Mouse (Mus musculus) heart, embryonic 16.5 days (tissue): ENCODE results near the gene Mon1a. TPM values are rescaled to one million over a fixed set of nuclear protein-coding genes. Genes with fewer than 3 reads are reported as not detected.

Source experiments
- ATAC-seq: fragments of 200-750 bp; cut with Nextera tagmentation; replicated peaks from 2 replicates; pipeline ENCODE4 v1.8.0; 2017; ENCODE audit warnings: moderate number of reproducible peaks; ENCODE audit not compliant: insufficient read depth, low FRiP score; ENCODE audit errors: extremely low read depth
- H3K27ac ChIP-seq: fragments of 300-500 bp; sonication (generic); 2 replicates; pipeline ENCODE4 v1.5.1; 2014; ENCODE audit warnings: mild to moderate bottlenecking, low read length, control low read depth, moderate library complexity
- H3K27me3 ChIP-seq: fragments of 300-500 bp; sonication (generic); 2 replicates; pipeline ENCODE4 v1.6.1; 2014; ENCODE audit warnings: low read length, mixed read lengths; ENCODE audit not compliant: control insufficient read depth, insufficient read depth
- H3K36me3 ChIP-seq: fragments of 300-500 bp; sonication (generic); 2 replicates; pipeline ENCODE4 v1.6.1; 2014; ENCODE audit not compliant: control insufficient read depth, insufficient read depth
- H3K4me1 ChIP-seq: fragments of 300-500 bp; sonication (generic); 2 replicates; pipeline ENCODE4 v1.6.1; 2014; ENCODE audit warnings: low read length, mixed read lengths; ENCODE audit not compliant: control insufficient read depth, insufficient read depth
- H3K4me2 ChIP-seq: fragments of 300-500 bp; sonication (generic); 2 replicates; pipeline ENCODE4 v1.6.1; 2014; ENCODE audit warnings: low read depth, mild to moderate bottlenecking, control low read depth, low read length
- H3K4me3 ChIP-seq: fragments of 300-500 bp; sonication (generic); 2 replicates; pipeline ENCODE4 v1.5.1; 2014; ENCODE audit warnings: mild to moderate bottlenecking, control low read depth, low read length
- H3K9ac ChIP-seq: fragments of 300-500 bp; sonication (generic); 2 replicates; pipeline ENCODE4 v1.6.1; 2014; ENCODE audit warnings: low read length, control low read depth
- H3K9me3 ChIP-seq: fragments of 300-500 bp; sonication (generic); replicated peaks from 2 replicates; pipeline ENCODE4 v1.6.1; 2016; ENCODE audit warnings: low read length; ENCODE audit not compliant: control insufficient read depth
- WGBS: fragments of 180-500 bp; shearing (Covaris S2); extraction: QIAGEN DNeasy Blood & Tissue Kit; methylation state at CpG from one replicate; pipeline ENCODE4 v1.1.7; 2014; 5-methylcytosine and 5-hydroxymethylcytosine counted together
- polyA plus RNA-seq: library from polyadenylated mRNA; unstranded; fragments of >200 nt; fragmentation: Nextera tagmentation; extraction: Ambion mirVana; gene quantifications from 2 replicates; pipeline ENCODE4 v1.2.1, GENCODE M21; 2015

Gene Mon1a
- polyA plus RNA-seq, 1 experiment from 2014 or later = 13.1 TPM

DNA sequence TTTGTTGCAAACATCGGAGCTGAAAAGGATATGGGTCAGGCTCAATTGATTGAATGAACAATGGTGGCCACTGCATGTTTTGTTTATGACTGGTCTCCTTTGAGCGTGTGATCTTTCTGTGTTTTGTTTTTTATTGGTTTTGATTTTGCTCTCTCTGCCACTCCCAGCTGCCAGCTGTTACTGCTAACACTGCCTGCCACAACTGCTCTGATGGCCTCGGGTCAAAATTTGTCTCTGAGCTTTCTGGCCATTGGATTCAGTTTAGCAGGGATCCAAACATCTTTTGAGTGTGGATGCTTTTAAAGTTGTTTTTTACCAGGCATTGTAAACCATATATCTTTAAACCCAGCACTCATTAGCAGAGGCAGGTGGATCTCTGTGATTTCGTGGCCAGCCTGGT is 7.5 kb upstream of the Mon1a start:
- no peak overlapping the region for H3K4me3 ChIP-seq
- H3K27ac ChIP-seq = no peak overlapping the region
- H3K36me3 ChIP-seq = no peaks in the 10 kb centered on the region
- no peak for ATAC-seq
- no peaks in the 10 kb centered on the region for H3K27me3 ChIP-seq
- no peaks in the 10 kb centered on the region for H3K9me3 ChIP-seq
- no peak overlapping the region for H3K4me2 ChIP-seq
- no peak overlapping the region for H3K9ac ChIP-seq
- H3K4me1 ChIP-seq = no peaks in the 10 kb centered on the region
- 64% methylated on average over 4 of the region's 4 CpGs for WGBS

DNA sequence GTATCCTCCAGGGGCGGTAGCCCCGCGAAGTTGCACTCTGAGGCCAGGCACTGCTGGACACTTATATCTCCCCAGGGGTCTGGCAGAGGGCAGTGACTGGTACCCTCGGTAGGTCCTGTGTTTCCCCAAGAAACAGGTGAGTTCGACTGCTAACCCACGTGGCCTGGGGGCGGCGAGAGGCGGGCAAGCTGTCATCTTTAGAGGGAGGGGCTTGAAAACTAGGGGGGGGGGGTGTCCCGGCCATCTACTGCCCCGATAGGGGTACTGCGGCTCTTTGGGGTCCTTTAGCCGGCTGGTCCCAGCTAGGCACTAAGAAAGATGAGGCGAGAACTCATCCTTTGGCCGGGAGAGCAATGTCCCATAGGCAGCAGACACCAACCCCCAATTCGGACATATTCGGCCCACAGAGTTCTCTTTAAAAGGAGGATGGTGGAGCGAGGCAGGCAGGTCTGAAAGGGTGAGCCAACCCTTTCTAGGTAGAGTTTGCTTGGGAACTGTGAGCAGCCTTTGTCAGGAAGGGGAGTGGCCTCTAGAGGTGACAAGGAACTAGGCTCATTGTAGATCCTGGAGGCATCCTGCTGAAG is 408 bp downstream of the Mon1a start:
- WGBS = under 1% methylated on average over 18 of the region's 18 CpGs
- peaks cover 4% of the 10 kb centered on the region; the same call in 1 of the 2 replicates for H3K4me1 ChIP-seq
- no peaks in the 10 kb centered on the region for H3K36me3 ChIP-seq
- H3K27me3 ChIP-seq = no peaks in the 10 kb centered on the region
- no peaks in the 10 kb centered on the region for H3K9me3 ChIP-seq
- peak overlapping the region; percentile 70 for H3K27ac ChIP-seq
- peak; percentile 58 for ATAC-seq
- peak overlapping the region; percentile 88 for H3K9ac ChIP-seq
- peak overlapping the region; percentile 93 for H3K4me3 ChIP-seq
- H3K4me2 ChIP-seq = peak overlapping the region; percentile 95

DNA sequence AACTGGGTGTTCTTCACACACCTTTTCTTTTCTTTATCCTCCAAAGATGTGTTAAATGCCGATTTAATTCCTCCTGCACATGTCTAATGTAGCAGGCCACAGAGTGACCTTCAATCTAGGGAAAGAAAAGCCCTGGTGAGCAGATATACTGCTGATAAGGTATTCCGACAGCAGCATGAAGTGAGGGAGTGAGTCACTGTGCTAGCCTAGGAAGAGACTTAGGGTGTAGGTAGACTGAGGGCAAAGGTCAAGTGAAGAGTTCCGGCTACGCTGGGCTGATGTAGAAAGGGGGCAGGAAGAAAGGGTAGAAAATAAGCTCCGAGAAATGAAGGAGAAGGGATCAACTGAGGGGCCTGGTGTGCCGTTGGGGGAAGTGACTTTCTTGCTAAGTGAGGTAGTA is 2.3 kb downstream of the Mon1a start:
- Histone ChIP-seq H3K4me3 (no peak overlapping the region), H3K27ac (no peak overlapping the region), H3K36me3 (no peaks in the 10 kb centered on the region), H3K4me1 (peaks cover 4% of the 10 kb centered on the region; the same call in 1 of the 2 replicates), H3K4me2 (no peak overlapping the region), H3K27me3 (no peaks in the 10 kb centered on the region), H3K9me3 (no peaks in the 10 kb centered on the region), H3K9ac (no peak overlapping the region)
- no peak for ATAC-seq
- 72% methylated on average over 6 of the region's 6 CpGs for WGBS

DNA sequence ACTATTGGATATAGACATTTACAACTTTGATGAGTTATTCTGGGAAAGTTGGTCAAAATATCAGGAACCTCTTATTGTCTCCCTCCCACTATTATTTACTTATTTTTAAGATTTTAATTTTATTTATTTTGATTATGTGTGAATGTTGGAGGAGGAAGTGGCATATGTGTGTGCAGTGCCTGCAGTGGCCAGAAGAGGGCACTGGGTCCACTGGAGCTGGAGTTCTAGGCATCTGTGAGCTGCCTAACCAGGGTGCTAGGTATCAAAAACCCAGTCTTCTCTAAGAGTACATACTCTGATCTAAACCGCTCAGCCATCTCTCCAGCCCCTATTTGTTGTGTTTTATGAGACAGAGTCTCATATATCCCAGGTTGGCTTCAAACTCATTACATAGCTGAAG is 3.1 kb downstream of the Mon1a start:
- Histone ChIP-seq H3K9ac (no peak overlapping the region), H3K27me3 (no peaks in the 10 kb centered on the region), H3K9me3 (no peaks in the 10 kb centered on the region), H3K27ac (no peak overlapping the region), H3K4me3 (no peak overlapping the region), H3K36me3 (no peaks in the 10 kb centered on the region), H3K4me2 (no peak overlapping the region), H3K4me1 (peaks cover 4% of the 10 kb centered on the region; the same call in 1 of the 2 replicates)
- ATAC-seq = no peak
- 96% methylated on average over 1 of the region's 1 CpGs for WGBS

DNA sequence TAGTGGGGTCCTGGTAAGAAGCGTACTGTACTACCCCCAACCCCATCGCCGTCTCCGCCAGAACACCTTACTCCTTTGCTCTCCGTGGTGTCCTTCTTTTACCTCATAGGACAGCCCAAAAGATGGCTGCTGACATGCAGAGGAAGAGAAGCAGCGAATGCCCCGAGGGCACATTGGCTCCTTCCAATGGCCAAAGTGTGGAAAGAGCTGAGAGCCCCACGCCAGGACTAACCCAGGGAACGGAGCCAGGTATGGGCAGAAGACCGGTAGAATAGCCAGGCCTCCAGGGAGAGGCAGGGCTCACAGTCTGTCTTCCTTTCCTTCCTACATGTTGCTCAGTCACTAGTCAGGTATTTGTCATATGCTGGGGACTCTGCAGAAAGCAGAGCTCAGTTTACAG is 10.6 kb downstream of the Mon1a start:
- H3K27ac ChIP-seq = no peak overlapping the region
- 88% methylated on average over 10 of the region's 10 CpGs for WGBS

DNA sequence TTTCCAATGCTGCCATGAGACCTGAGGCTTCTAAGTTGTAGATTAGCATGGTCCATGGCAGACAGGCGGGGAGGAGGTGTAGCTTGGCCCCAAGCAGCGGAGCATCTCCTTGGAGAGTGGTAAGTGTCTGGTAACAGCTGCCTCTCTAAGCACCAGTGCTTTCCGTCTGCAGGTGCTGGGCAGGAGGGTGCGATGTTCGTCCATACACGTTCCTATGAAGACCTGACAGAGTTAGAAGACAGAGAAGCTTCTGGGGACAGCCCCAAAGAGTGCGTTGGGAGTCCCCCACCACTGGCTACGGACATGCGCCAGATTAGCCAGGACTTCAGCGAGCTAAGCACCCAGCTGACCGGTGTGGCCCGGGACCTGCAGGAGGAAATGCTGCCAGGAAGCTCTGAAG is 11.9 kb downstream of the Mon1a start:
- Histone ChIP-seq H3K9me3 (no peaks in the 10 kb centered on the region), H3K36me3 (0 out of 2 replicates have a peak, but pooled peaks cover 2% of the 10 kb centered on the region), H3K27ac (no peak overlapping the region), H3K9ac (no peak overlapping the region), H3K4me2 (no peak overlapping the region), H3K27me3 (peaks cover 9% of the 10 kb centered on the region), H3K4me3 (no peak overlapping the region), H3K4me1 (peaks cover 6% of the 10 kb centered on the region)
- no peak for ATAC-seq
- WGBS = 77% methylated on average over 12 of the region's 12 CpGs

More for the DNA sequence above, 10.6 kb downstream of the Mon1a start:
- H3K4me1 ChIP-seq = peaks cover 5% of the 10 kb centered on the region; the same call in 1 of the 2 replicates
- H3K9me3 ChIP-seq = no peaks in the 10 kb centered on the region
- 0 out of 2 replicates have a peak, but pooled peaks cover 2% of the 10 kb centered on the region for H3K36me3 ChIP-seq
- no peak for ATAC-seq
- H3K4me3 ChIP-seq = no peak overlapping the region
- no peak overlapping the region for H3K4me2 ChIP-seq
- no peak overlapping the region for H3K9ac ChIP-seq
- H3K27me3 ChIP-seq = peaks cover 9% of the 10 kb centered on the region

DNA sequence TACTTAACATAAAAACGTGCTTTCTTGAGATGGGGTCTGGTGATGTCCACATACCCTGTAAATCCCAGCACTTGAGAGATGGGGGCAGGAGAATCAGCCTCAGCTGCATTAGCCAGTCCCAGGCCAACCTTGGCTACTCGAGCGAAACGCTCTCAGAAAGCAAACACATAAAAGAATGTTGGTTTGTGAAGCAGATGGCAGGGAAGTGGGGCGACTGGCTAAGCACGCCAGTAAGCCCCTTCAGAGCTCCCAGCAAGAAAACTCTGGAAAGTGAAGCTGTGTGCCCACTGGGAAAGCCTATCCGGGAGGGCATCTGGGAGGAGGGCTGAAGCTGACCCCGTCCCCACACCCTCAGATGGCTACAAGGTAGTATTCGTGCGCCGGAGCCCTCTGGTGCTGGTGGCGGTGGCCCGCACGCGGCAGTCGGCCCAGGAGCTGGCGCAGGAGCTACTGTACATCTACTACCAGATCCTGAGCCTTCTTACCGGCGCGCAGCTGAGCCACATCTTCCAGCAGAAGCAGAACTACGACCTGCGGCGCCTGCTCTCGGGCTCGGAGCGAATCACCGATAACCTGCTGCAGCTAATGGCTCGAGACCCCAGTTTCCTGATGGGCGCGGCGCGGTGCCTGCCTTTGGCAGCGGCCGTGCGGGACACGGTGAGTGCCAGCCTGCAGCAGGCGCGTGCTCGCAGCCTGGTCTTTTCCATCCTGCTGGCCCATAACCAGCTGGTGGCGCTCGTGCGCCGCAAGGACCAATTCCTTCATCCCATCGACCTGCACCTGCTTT is 13.1 kb downstream of the Mon1a start:
- Histone ChIP-seq H3K9ac (peak overlapping the region; percentile 60), H3K4me2 (peak overlapping the region; percentile 63), H3K27me3 (peaks cover 9% of the 10 kb centered on the region), H3K9me3 (no peaks in the 10 kb centered on the region), H3K4me3 (peak overlapping the region; percentile 35), H3K36me3 (0 out of 2 replicates have a peak, but pooled peaks cover 2% of the 10 kb centered on the region), H3K27ac (no peak overlapping the region), H3K4me1 (peaks cover 9% of the 10 kb centered on the region)
- 12% methylated on average over 44 of the region's 44 CpGs for WGBS
- 0 out of 2 replicates have a peak, but pooled peaks have one; percentile 33 for ATAC-seq

DNA sequence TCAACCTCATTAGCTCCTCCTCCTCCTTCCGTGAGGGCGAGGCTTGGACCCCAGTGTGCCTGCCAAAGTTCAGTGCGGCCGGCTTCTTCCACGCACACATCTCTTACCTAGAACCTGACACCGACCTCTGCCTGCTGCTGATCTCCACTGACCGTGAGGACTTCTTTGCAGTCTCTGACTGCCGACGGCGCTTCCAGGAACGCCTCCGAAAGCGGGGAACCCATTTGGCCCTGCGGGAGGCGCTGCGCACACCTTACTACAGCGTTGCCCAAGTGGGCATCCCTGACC is 13.6 kb downstream of the Mon1a start:
- Histone ChIP-seq H3K27me3 (peaks cover 9% of the 10 kb centered on the region), H3K4me3 (peak overlapping the region; percentile 35; the same call in 1 of the 2 replicates), H3K27ac (no peak overlapping the region), H3K9me3 (no peaks in the 10 kb centered on the region), H3K36me3 (0 out of 2 replicates have a peak, but pooled peaks cover 2% of the 10 kb centered on the region), H3K4me1 (peaks cover 14% of the 10 kb centered on the region), H3K9ac (no peak overlapping the region), H3K4me2 (peak overlapping the region; percentile 63)
- ATAC-seq = no peak
- 28% methylated on average over 17 of the region's 17 CpGs for WGBS

DNA sequence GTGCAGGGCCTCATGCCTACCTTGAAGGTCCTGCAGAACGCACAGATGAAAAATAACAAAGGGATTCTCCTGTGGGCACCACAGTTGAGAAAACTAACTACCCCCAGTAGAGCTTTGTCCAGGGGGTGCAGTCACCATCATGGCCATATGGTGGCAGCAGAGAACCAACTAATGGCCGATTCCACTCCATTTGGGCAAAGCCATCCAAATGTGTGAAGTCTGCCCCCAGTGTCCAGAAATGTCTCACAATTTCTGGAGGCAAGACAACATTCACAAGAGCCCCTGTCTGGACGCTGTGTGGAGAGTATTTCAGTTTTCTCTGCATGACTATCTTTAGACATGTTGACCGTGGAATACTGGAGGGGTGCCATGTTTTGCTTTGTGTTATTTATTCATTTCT is 16.8 kb downstream of the Mon1a start:
- Histone ChIP-seq H3K27me3 (peaks cover 9% of the 10 kb centered on the region), H3K4me1 (peaks cover 26% of the 10 kb centered on the region), H3K4me3 (no peak overlapping the region), H3K27ac (peak overlapping the region; percentile 17; the same call in 1 of the 2 replicates), H3K36me3 (0 out of 2 replicates have a peak, but pooled peaks cover 2% of the 10 kb centered on the region), H3K9me3 (no peaks in the 10 kb centered on the region), H3K9ac (0 out of 2 replicates have a peak overlapping the region, but pooled peaks have one; percentile 8), H3K4me2 (no peak overlapping the region)
- WGBS = 1% methylated on average over 4 of the region's 4 CpGs
- peak; percentile 25; the same call in 1 of the 2 replicates for ATAC-seq
